Mouse (Mus musculus) myocyte (in vitro differentiated cells): ENCODE data around the gene Atp13a2.

Experiments
- CEBPB ChIP-seq: IDR thresholded peaks from 2 replicates; pipeline ENCODE4 v1.6.1; 2011; ENCODE audit warnings: mild to moderate bottlenecking, moderate library complexity; ENCODE audit not compliant: poor library complexity, insufficient read depth, severe bottlenecking
- E2F4 ChIP-seq: IDR thresholded peaks from one replicate; pipeline ENCODE4 v1.6.1; 2011; ENCODE audit warnings: mild to moderate bottlenecking, control low read depth, moderate library complexity; ENCODE audit not compliant: insufficient read depth
- MAX ChIP-seq: IDR thresholded peaks from one replicate; pipeline ENCODE4 v1.6.1; 2011; ENCODE audit warnings: low read depth, mild to moderate bottlenecking, control low read depth
- POLR2A ChIP-seq: IDR thresholded peaks from one replicate; pipeline ENCODE4 v1.6.1; 2011; ENCODE audit warnings: low read depth, mild to moderate bottlenecking, control low read depth, moderate library complexity; ENCODE audit not compliant: insufficient read length
- POLR2AphosphoS2 ChIP-seq: IDR thresholded peaks from one replicate; pipeline ENCODE4 v1.6.1; 2011; ENCODE audit warnings: low read depth, control low read depth; ENCODE audit not compliant: insufficient read length
- REST ChIP-seq: IDR thresholded peaks from one replicate; pipeline ENCODE4 v1.6.1; 2011; ENCODE audit warnings: mild to moderate bottlenecking, control low read depth, moderate library complexity; ENCODE audit not compliant: insufficient read depth, insufficient read length

DNA sequence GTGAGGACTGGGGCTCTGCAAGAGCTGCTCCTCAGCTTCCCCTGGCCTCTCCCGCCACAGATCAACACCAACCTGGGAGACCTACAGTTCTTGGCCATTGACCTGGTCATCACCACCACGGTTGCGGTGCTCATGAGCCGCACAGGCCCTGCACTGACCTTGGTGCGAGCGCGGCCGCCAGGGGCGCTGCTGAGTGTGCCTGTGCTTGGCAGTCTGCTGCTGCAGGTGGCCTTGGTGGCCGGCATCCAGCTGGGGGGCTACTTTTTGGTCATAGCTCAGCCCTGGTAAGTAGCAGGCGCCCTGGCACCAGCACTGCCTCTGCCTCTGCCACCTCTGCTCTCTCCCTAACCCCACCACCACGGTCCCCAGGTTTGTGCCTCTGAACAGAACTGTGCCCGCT lies 19.3 kb downstream of the Atp13a2 start:
- TF ChIP-seq POLR2A (no peak), E2F4 (no peak), REST (no peak), MAX (no peak), POLR2AphosphoS2 (no peak), CEBPB (no peak)
